Mouse (Mus musculus) embryonic facial prominence, embryonic 15.5 days (tissue): Measurements from ENCODE around the gene Olfr733. TPM values are rescaled to one million over a fixed set of nuclear protein-coding genes. Genes with fewer than 3 reads are reported as not detected.

Experiments
- ATAC-seq: fragments of 200-750 bp; cut with Nextera tagmentation; 2 replicates; pipeline ENCODE4 v1.8.0; 2017; ENCODE audit warnings: low read depth, moderate TSS enrichment; ENCODE audit not compliant: insufficient number of reproducible peaks, low FRiP score, low TSS enrichment
- H3K27ac ChIP-seq: fragments of 300-500 bp; sonication (generic); replicated peaks from 2 replicates; pipeline ENCODE4 v1.5.1; 2015; ENCODE audit warnings: mild to moderate bottlenecking, inconsistent platforms
- H3K27me3 ChIP-seq: fragments of 300-500 bp; sonication (generic); 2 replicates; pipeline ENCODE4 v1.6.1; 2015; ENCODE audit warnings: inconsistent platforms
- H3K36me3 ChIP-seq: fragments of 300-500 bp; sonication (generic); 2 replicates; pipeline ENCODE4 v1.6.1; 2015; ENCODE audit warnings: mild to moderate bottlenecking, inconsistent platforms
- H3K4me1 ChIP-seq: fragments of 300-500 bp; sonication (generic); 2 replicates; pipeline ENCODE4 v1.6.1; 2015; ENCODE audit warnings: inconsistent platforms
- H3K4me2 ChIP-seq: fragments of 300-500 bp; sonication (generic); replicated peaks from 2 replicates; pipeline ENCODE4 v1.6.1; 2015; ENCODE audit warnings: mild to moderate bottlenecking, inconsistent platforms
- H3K4me3 ChIP-seq: fragments of 300-500 bp; sonication (generic); replicated peaks from 2 replicates; pipeline ENCODE4 v1.5.1; 2015; ENCODE audit warnings: mild to moderate bottlenecking, inconsistent platforms
- H3K9ac ChIP-seq: fragments of 300-500 bp; sonication (generic); 2 replicates; pipeline ENCODE4 v1.6.1; 2015; ENCODE audit warnings: inconsistent platforms
- H3K9me3 ChIP-seq: fragments of 300-500 bp; sonication (generic); replicated peaks from 2 replicates; pipeline ENCODE4 v1.6.1; 2016; ENCODE audit warnings: inconsistent platforms
- WGBS: fragments of 180-500 bp; shearing (Covaris S2); methylation state at CpG from one replicate; pipeline ENCODE4 v1.1.7; 2015; 5-methylcytosine and 5-hydroxymethylcytosine counted together
- polyA plus RNA-seq: library from polyadenylated mRNA; unstranded; fragments of >200 nt; fragmentation: Nextera tagmentation; extraction: Ambion mirVana; gene quantifications from 2 replicates; pipeline ENCODE4 v1.2.1, GENCODE M21; 2015

Gene Olfr733
- not detected in 2 replicates for polyA plus RNA-seq

DNA sequence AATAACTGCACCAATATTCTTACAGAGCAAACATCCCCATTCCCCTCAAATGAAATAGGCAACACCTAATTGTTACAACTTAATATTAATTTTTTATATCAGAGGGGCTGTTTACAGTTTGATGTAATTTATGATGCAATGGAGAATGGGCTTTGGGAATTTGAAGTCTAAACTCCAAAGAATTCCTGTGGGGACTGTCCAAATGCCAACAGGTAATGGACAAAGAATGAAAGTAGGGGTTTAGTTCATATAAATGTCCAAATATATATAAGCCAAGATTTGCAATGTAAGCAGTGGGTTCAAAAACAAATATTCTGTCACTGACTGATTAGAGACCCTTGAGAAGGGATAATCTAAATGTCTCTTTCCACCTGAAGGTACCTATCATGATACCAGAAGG lies at the start of gene Olfr733:
Gene Olfr733, minus strand, starts transcription at position 101 of the 400 bp plus-strand sequence.
- Histone ChIP-seq H3K4me1 (no peaks in the 10 kb centered on the region), H3K4me2 (no peak within 1 kb of the TSS), H3K9me3 (no peaks in the 10 kb centered on the region), H3K27me3 (no peaks in the 10 kb centered on the region), H3K9ac (no peak within 1 kb of the TSS), H3K36me3 (no peaks in the 10 kb centered on the region), H3K27ac (no peak within 1 kb of the TSS), H3K4me3 (no peak within 1 kb of the TSS)
- ATAC-seq: no peak

DNA sequence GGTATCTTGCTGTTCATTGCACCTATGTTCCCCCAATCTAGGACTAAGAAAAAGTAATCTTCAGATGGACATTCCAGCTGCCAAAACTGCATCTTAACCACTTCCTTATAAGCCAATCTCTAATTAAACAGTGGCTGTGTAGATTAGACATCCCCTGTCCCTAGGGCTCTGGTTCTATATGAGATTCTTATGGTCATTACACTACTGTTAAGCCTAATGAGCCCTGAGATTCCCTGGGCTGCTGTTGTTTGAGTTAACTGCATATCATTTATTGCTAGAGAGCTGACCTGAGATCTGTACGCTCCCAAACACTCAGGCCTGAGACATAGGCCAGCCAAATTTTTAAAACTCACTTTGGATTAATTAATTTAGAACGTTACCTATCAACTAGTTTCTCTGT lies 47.5 kb upstream of the Olfr733 start, which contains the start of gene Olfr735:
Gene Olfr735, minus strand, starts transcription at position 77 of the 400 bp plus-strand sequence.
- Histone ChIP-seq H3K9me3 (no peaks in the 10 kb centered on the region), H3K4me2 (no peak within 1 kb of the TSS), H3K9ac (no peak within 1 kb of the TSS), H3K27me3 (no peaks in the 10 kb centered on the region), H3K4me3 (no peak within 1 kb of the TSS), H3K27ac (no peak within 1 kb of the TSS), H3K36me3 (no peaks in the 10 kb centered on the region), H3K4me1 (no peaks in the 10 kb centered on the region)
- 83% methylated on average over 2 of the region's 2 CpGs for WGBS
- no peak for ATAC-seq

DNA sequence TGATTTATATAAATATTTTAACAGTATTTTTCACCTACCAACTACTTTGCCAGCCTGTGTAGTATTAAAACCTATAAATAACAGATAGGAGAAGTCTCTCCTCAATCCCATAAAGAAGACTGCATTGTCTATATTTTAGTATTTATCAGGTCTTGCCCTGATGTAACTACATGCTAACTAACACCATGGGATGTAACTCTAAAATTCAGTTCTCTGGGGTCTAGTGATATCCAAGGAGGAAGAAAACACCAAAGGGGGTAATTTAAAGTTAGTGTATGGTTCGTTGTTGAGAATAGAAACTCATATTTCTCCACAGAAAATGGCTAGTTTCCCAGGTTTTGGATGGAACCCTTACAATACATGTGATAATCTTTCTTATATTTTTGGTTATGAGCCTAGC lies 25.3 kb upstream of the Olfr733 start, which contains the start of gene Olfr734:
Gene Olfr734, minus strand, starts transcription at position 101 of the 400 bp plus-strand sequence.
- Histone ChIP-seq H3K4me3 (no peak within 1 kb of the TSS), H3K9ac (no peak within 1 kb of the TSS), H3K4me1 (no peaks in the 10 kb centered on the region), H3K27me3 (no peaks in the 10 kb centered on the region), H3K4me2 (no peak within 1 kb of the TSS), H3K27ac (no peak within 1 kb of the TSS), H3K36me3 (no peaks in the 10 kb centered on the region), H3K9me3 (no peaks in the 10 kb centered on the region)
- WGBS: 64% methylated on average over 1 of the region's 1 CpGs
- ATAC-seq: no peak

DNA sequence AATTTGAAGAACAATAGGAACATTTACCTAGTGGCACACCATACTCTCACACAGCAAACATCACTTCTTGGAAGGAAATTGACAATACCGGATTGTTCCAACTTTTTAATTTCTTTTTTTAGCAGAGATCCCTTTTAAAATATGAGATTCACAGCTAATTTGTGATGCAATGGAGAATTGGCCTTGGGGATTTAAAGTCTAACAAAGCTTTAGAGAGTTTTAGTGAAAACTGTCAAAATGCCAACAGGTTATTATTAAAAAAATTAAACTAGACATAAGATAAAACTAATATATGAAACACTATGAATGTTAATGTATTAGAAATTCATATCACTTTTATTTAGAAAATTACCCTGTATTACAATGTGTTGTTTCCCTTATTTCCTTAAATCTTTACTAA lies 17.2 kb downstream of the Olfr733 start, which contains the start of gene Olfr732:
Gene Olfr732, minus strand, starts transcription at position 101 of the 400 bp plus-strand sequence.
- ATAC-seq: no peak
- Histone ChIP-seq H3K4me3 (no peak within 1 kb of the TSS), H3K9ac (no peak within 1 kb of the TSS), H3K27ac (no peak within 1 kb of the TSS), H3K4me1 (no peaks in the 10 kb centered on the region), H3K9me3 (no peaks in the 10 kb centered on the region), H3K36me3 (no peaks in the 10 kb centered on the region), H3K4me2 (no peak within 1 kb of the TSS), H3K27me3 (no peaks in the 10 kb centered on the region)
- WGBS: 90% methylated on average over 1 of the region's 1 CpGs

Other genes starting within 250 kb of the Olfr733 start
- gene Olfr726, start 210.6 kb downstream of the Olfr733 start, polyA plus RNA-seq: 0.11 TPM in 1 of 2 replicates, not detected in the other
- gene Olfr727, start 178.3 kb downstream of the Olfr733 start, polyA plus RNA-seq: 0.08 and 0.09 TPM in 2 replicates
- gene Olfr728, start 158.8 kb downstream of the Olfr733 start, polyA plus RNA-seq: not detected in 2 replicates
- gene Olfr729, start 148.6 kb downstream of the Olfr733 start, polyA plus RNA-seq: not detected in 2 replicates
- not detected in 2 replicates for gene Olfr730, start 113.3 kb downstream of the Olfr733 start, polyA plus RNA-seq
- not detected in 2 replicates for gene Olfr731, start 59.7 kb downstream of the Olfr733 start, polyA plus RNA-seq
- gene Olfr732, start 17.3 kb downstream of the Olfr733 start, polyA plus RNA-seq: not detected in 2 replicates
- gene Olfr734, start 25.2 kb upstream of the Olfr733 start, polyA plus RNA-seq: not detected in 2 replicates
- not detected in 2 replicates for gene Olfr735, start 47.4 kb upstream of the Olfr733 start, polyA plus RNA-seq
- not detected in 2 replicates for gene Tlr11, start 56.4 kb upstream of the Olfr733 start, polyA plus RNA-seq
- 0.21 TPM in 1 of 2 replicates, not detected in the other for gene Olfr736, start 79.6 kb upstream of the Olfr733 start, polyA plus RNA-seq
- gene Olfr738, start 106.0 kb upstream of the Olfr733 start, polyA plus RNA-seq: 0.13 and 0.17 TPM in 2 replicates
- gene Olfr739, start 117.1 kb upstream of the Olfr733 start, polyA plus RNA-seq: 0.20 and 0.24 TPM in 2 replicates
- gene Olfr740, start 144.0 kb upstream of the Olfr733 start, polyA plus RNA-seq: 0.05 TPM in 1 of 2 replicates, not detected in the other
- not detected in 2 replicates for gene Olfr741, start 171.2 kb upstream of the Olfr733 start, polyA plus RNA-seq
- gene Olfr742, start 202.1 kb upstream of the Olfr733 start, polyA plus RNA-seq: not detected in 2 replicates
- gene Olfr743, start 220.3 kb upstream of the Olfr733 start, polyA plus RNA-seq: not detected in 2 replicates